Mouse (Mus musculus) megakaryocyte, embryonic 14.5 days (primary cell): ENCODE data around the gene Lonp2.

Experiments used
- FLI1 ChIP-seq: IDR thresholded peaks from 2 replicates; pipeline ENCODE4 v1.6.1; 2012; ENCODE audit warnings: low read length, inconsistent platforms, mixed read lengths
- GATA1 ChIP-seq: IDR thresholded peaks from 3 replicates; pipeline ENCODE4 v1.6.1; 2012; ENCODE audit warnings: mixed read lengths, low read length, inconsistent platforms, borderline replicate concordance

- no peak for TF ChIP-seq GATA1
- TF ChIP-seq FLI1 = no peak
Measured at GRCm38 (mm10) chr8:86765669-86766068, 141.8 kb downstream of the Lonp2 start.
